10 mouse cellular contexts compared by ENCODE assay signal in the genomic region with DNA sequence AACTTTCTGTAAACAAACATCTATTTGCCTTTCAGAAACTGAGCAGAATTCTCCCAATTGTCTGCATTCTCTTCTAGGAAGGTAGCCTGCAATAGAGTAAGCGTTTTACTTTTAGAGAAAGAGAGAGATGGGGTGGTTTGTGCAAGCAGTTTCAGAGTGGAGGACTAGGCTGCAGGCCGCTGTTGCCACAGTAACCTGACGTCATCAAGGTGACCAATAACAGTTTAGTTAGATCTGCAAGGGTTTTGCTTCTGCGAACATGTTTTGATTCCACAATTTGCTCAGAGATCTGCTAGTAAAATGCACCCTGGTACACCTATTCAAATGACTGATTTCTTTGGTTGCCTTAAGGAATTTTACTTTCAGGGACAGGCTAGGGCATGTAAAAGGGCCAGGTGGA. TPM values are rescaled to one million over a fixed set of nuclear protein-coding genes. Genes with fewer than 3 reads are reported as not detected.
A peak's percentile ranks its signal among the peaks of the same experiment; 100 is the strongest.
DNase-seq lines count a peak whose midpoint lies in the region; ATAC-seq lines count a peak whose summit lies in the region.
"Had no signal": no experiment of that assay in that cellular context is flagged by ENCODE, and none has a peak within 500 bp of the region (broad histone marks: within the 10 kb centered on the region; RNA-seq: fewer than 3 reads in every experiment).

No protein-coding gene starts in this region.

- peak; percentile 12 for DNase-seq in adrenal gland, postnatal 14 days
- no peak for DNase-seq in adrenal gland, adult 8-10 months
- peak; percentile 11 for DNase-seq in right cerebral cortex, adult 18-20 months
- DNase-seq in right cerebral cortex, postnatal 14 days: no peak
- peak; percentile 66 for DNase-seq in limb, embryonic 11.5 days (ENCODE audit: low spot score)
- no peak for DNase-seq in thymus, postnatal 14 days
- no peak for DNase-seq in c-Kit-positive CD71-positive TER-119-positive erythroid progenitor cells, embryonic 14.5 days (ENCODE audit: low spot score)

- H3K27me3 ChIP-seq in limb, embryonic 11.5 days (ENCODE audit: control insufficient read depth, insufficient read depth, low read length): no peaks in the 10 kb centered on the region
- H3K27me3 ChIP-seq: heart, embryonic 13.5 days had no signal

- H3K27ac ChIP-seq in limb, embryonic 11.5 days (replicated peaks; ENCODE audit: low read depth, low read length): peak overlapping the region; percentile 24; the same call in 1 of the 2 replicates
- H3K27ac ChIP-seq: heart, embryonic 13.5 days had no signal

- ATAC-seq in limb, embryonic 11.5 days (ENCODE audit: insufficient number of reproducible peaks, low FRiP score, low TSS enrichment, low read depth): peak; percentile 82; the same call in 1 of the 2 replicates
- no peak for ATAC-seq in erythroid progenitor cell, adult 5-6 weeks (replicated peaks; ENCODE audit: low FRiP score, poor library complexity, severe bottlenecking)
- ATAC-seq: Patski had no signal

- WGBS in limb, embryonic 11.5 days: 48% methylated on average over 4 of the region's 4 CpGs

- peak overlapping the region; percentile 1; the same call in 1 of the 2 replicates for H3K4me2 ChIP-seq in limb, embryonic 11.5 days (ENCODE audit: low read depth, severe bottlenecking)
- H3K4me2 ChIP-seq: heart, embryonic 13.5 days had no signal

- no peaks in the 10 kb centered on the region for H3K36me3 ChIP-seq in limb, embryonic 11.5 days (ENCODE audit: control insufficient read depth, insufficient read depth, low read length)
- H3K36me3 ChIP-seq: heart, embryonic 13.5 days had no signal

- no peaks in the 10 kb centered on the region for H3K9me3 ChIP-seq in limb, embryonic 11.5 days (ENCODE audit: control insufficient read depth, low read length)
- H3K9me3 ChIP-seq: heart, embryonic 13.5 days had no signal

- no peaks in the 10 kb centered on the region for H3K4me1 ChIP-seq in limb, embryonic 11.5 days (ENCODE audit: control insufficient read depth, insufficient read depth, low read length)
- H3K4me1 ChIP-seq: heart, embryonic 13.5 days had no signal

- H3K9ac ChIP-seq in limb, embryonic 11.5 days (ENCODE audit: low read length): no peak overlapping the region
- H3K9ac ChIP-seq: heart, embryonic 13.5 days had no signal

- H3K4me3 ChIP-seq in limb, embryonic 11.5 days (ENCODE audit: low read depth, low read length): no peak overlapping the region
- H3K4me3 ChIP-seq: heart, embryonic 13.5 days had no signal

RNA-seq across cellular contexts. Expression of a gene that starts 43.2 kb away (rescaled TPM):
- total RNA-seq in adrenal gland, postnatal 14 days (2021): 190 and 238 TPM in 2 replicates
- total RNA-seq in adrenal gland, adult 8-10 months (2022): 100 to 1,000 TPM in 2 of 4 experiments, 10 to 100 TPM in 2; 53.5 to 165 (median 112) TPM
- 681 and 702 TPM in 2 replicates for polyA plus RNA-seq in limb, embryonic 11.5 days (2014; fragmentation: Nextera tagmentation; extraction: Ambion mirVana)
- 96.2 and 127 TPM in 2 replicates for total RNA-seq in erythroid progenitor cell, adult 5-6 weeks (2015; ENCODE audit: low replicate concordance)
- 26.9 and 32.9 TPM in 2 replicates for total RNA-seq in erythroid progenitor cell, adult 5-6 weeks (2017; ENCODE audit: low replicate concordance)

Comparison
In these comparisons a context has a peak if more than half of its experiments do, and no peak if none do; other contexts are left out.
1. DNase-seq: peak in adrenal gland, postnatal 14 days (single experiment), right cerebral cortex, adult 18-20 months (single experiment) and limb, embryonic 11.5 days (single experiment); none in adrenal gland, adult 8-10 months (single experiment), right cerebral cortex, postnatal 14 days (single experiment), thymus, postnatal 14 days (single experiment) and c-Kit-positive CD71-positive TER-119-positive erythroid progenitor cells, embryonic 14.5 days (single experiment).